Mouse (Mus musculus) midbrain, embryonic 11.5 days (tissue): ENCODE measurements at regions not wholly inside any gene's neighbourhood (a gene's known extent, or its start where the extent isn't known, plus 50 kb on each side); places are given as distances from the start of the nearest gene placed in this dataset.
A peak's percentile ranks its signal among the peaks of the same experiment; 100 is the strongest.

Experiments used
- ATAC-seq: fragments of 200-750 bp; cut with Nextera tagmentation; 2 replicates; pipeline ENCODE4 v1.8.0; 2017; ENCODE audit warnings: moderate TSS enrichment, moderate library complexity; ENCODE audit not compliant: low FRiP score
- DNase-seq: peaks from one replicate; pipeline ENCODE4 v3.0.0; 2015; ENCODE audit warnings: low spot score; ENCODE audit errors: missing footprints
- H3K27ac ChIP-seq: fragments of 300-500 bp; sonication (generic); 2 replicates; pipeline ENCODE4 v1.5.1; 2014; ENCODE audit warnings: low read depth, low read length
- H3K27me3 ChIP-seq: fragments of 300-500 bp; sonication (generic); 2 replicates; pipeline ENCODE4 v1.6.1; 2014; ENCODE audit warnings: mild to moderate bottlenecking, low read length, moderate library complexity, mixed read lengths; ENCODE audit not compliant: control insufficient read depth, insufficient read depth
- H3K36me3 ChIP-seq: fragments of 300-500 bp; sonication (generic); 2 replicates; pipeline ENCODE4 v1.6.1; 2014; ENCODE audit warnings: mild to moderate bottlenecking, low read length, moderate library complexity, mixed read lengths; ENCODE audit not compliant: control insufficient read depth, insufficient read depth
- H3K4me1 ChIP-seq: fragments of 300-500 bp; sonication (generic); 2 replicates; pipeline ENCODE4 v1.6.1; 2014; ENCODE audit warnings: low read length; ENCODE audit not compliant: control insufficient read depth, insufficient read depth
- H3K4me2 ChIP-seq: fragments of 300-500 bp; sonication (generic); 2 replicates; pipeline ENCODE4 v1.6.1; 2014; ENCODE audit warnings: mild to moderate bottlenecking, moderate library complexity
- H3K4me3 ChIP-seq: fragments of 300-500 bp; sonication (generic); 2 replicates; pipeline ENCODE4 v1.5.1; 2014; ENCODE audit warnings: low read depth, low read length
- H3K9ac ChIP-seq: fragments of 300-500 bp; sonication (generic); 2 replicates; pipeline ENCODE4 v1.6.1; 2014; ENCODE audit warnings: low read length
- H3K9me3 ChIP-seq: fragments of 300-500 bp; sonication (generic); 2 replicates; pipeline ENCODE4 v1.6.1; 2016; ENCODE audit warnings: low read length; ENCODE audit not compliant: control insufficient read depth
- WGBS: fragments of 180-500 bp; shearing (Covaris S2); extraction: QIAGEN DNeasy Blood & Tissue Kit; methylation state at CpG from one replicate; pipeline ENCODE4 v1.1.7; 2014; 5-methylcytosine and 5-hydroxymethylcytosine counted together

GRCm38 (mm10) chr3:101672943-101673342, 68.5 kb upstream of the Atp1a1 start:
- peak; percentile 44 for DNase-seq

GRCm38 (mm10) chr3:101670561-101671001, 66.1 kb upstream of the Atp1a1 start:
- Histone ChIP-seq H3K27ac (no peak overlapping the region), H3K36me3 (no peaks in the 10 kb centered on the region)
- peak; percentile 67 for DNase-seq

More at GRCm38 (mm10) chr3:101672943-101673342, 68.5 kb upstream of the Atp1a1 start:
- WGBS: 82% methylated on average over 4 of the region's 4 CpGs
- no peak overlapping the region for H3K4me3 ChIP-seq
- H3K27me3 ChIP-seq: no peaks in the 10 kb centered on the region
- H3K36me3 ChIP-seq: no peaks in the 10 kb centered on the region
- no peak overlapping the region for H3K27ac ChIP-seq
- no peaks in the 10 kb centered on the region for H3K9me3 ChIP-seq
- no peak overlapping the region for H3K9ac ChIP-seq
- ATAC-seq: no peak
- no peak overlapping the region for H3K4me2 ChIP-seq
- H3K4me1 ChIP-seq: no peaks in the 10 kb centered on the region

GRCm38 (mm10) chr3:101669743-101670142, 65.3 kb upstream of the Atp1a1 start:
- no peak overlapping the region for H3K4me2 ChIP-seq
- no peak overlapping the region for H3K9ac ChIP-seq
- H3K27ac ChIP-seq: no peak overlapping the region
- ATAC-seq: no peak
- H3K27me3 ChIP-seq: no peaks in the 10 kb centered on the region
- no peaks in the 10 kb centered on the region for H3K9me3 ChIP-seq
- DNase-seq: peak; percentile 35
- no peaks in the 10 kb centered on the region for H3K36me3 ChIP-seq
- H3K4me3 ChIP-seq: no peak overlapping the region
- peaks cover 5% of the 10 kb centered on the region; the same call in 1 of the 2 replicates for H3K4me1 ChIP-seq
- 85% methylated on average over 3 of the region's 3 CpGs for WGBS

More at GRCm38 (mm10) chr3:101670561-101671001, 66.1 kb upstream of the Atp1a1 start:
- Histone ChIP-seq H3K4me3 (no peak overlapping the region), H3K9ac (no peak overlapping the region), H3K4me2 (no peak overlapping the region), H3K4me1 (peaks cover 5% of the 10 kb centered on the region; the same call in 1 of the 2 replicates), H3K9me3 (no peaks in the 10 kb centered on the region), H3K27me3 (no peaks in the 10 kb centered on the region)
- no peak for ATAC-seq
- 55% methylated on average over 8 of the region's 8 CpGs for WGBS

GRCm38 (mm10) chr3:101667767-101668387, 63.4 kb upstream of the Atp1a1 start:
- H3K27ac ChIP-seq: no peak overlapping the region
- ATAC-seq: no peak
- DNase-seq: no peak

GRCm38 (mm10) chr3:101667186-101667585, 62.7 kb upstream of the Atp1a1 start:
- ATAC-seq: no peak
- Histone ChIP-seq H3K27ac (no peak overlapping the region), H3K9ac (no peak overlapping the region), H3K27me3 (no peaks in the 10 kb centered on the region), H3K36me3 (no peaks in the 10 kb centered on the region), H3K4me1 (peaks cover 5% of the 10 kb centered on the region; the same call in 1 of the 2 replicates), H3K4me3 (no peak overlapping the region), H3K9me3 (no peaks in the 10 kb centered on the region), H3K4me2 (no peak overlapping the region)
- WGBS: 43% methylated on average over 4 of the region's 4 CpGs
- peak; percentile 80 for DNase-seq

More at GRCm38 (mm10) chr3:101667767-101668387, 63.4 kb upstream of the Atp1a1 start:
- Histone ChIP-seq H3K27me3 (no peaks in the 10 kb centered on the region), H3K36me3 (no peaks in the 10 kb centered on the region), H3K9me3 (no peaks in the 10 kb centered on the region), H3K4me3 (no peak overlapping the region), H3K4me2 (no peak overlapping the region), H3K9ac (no peak overlapping the region), H3K4me1 (peaks cover 5% of the 10 kb centered on the region; the same call in 1 of the 2 replicates)
- WGBS: 57% methylated on average over 10 of the region's 10 CpGs

GRCm38 (mm10) chr3:101666583-101666982, 62.1 kb upstream of the Atp1a1 start:
- H3K4me3 ChIP-seq: no peak overlapping the region
- ATAC-seq: no peak
- no peaks in the 10 kb centered on the region for H3K9me3 ChIP-seq
- H3K4me2 ChIP-seq: no peak overlapping the region
- 93% methylated on average over 8 of the region's 8 CpGs for WGBS
- no peaks in the 10 kb centered on the region for H3K36me3 ChIP-seq
- H3K4me1 ChIP-seq: peaks cover 6% of the 10 kb centered on the region
- peak; percentile 65 for DNase-seq
- no peak overlapping the region for H3K27ac ChIP-seq
- no peak overlapping the region for H3K9ac ChIP-seq
- H3K27me3 ChIP-seq: no peaks in the 10 kb centered on the region

GRCm38 (mm10) chr3:101661184-101661992, 56.9 kb upstream of the Atp1a1 start:
- Histone ChIP-seq H3K4me2 (0 out of 2 replicates have a peak overlapping the region, but pooled peaks have one; percentile 8), H3K9me3 (no peaks in the 10 kb centered on the region), H3K27ac (no peak overlapping the region), H3K4me1 (peaks cover 17% of the 10 kb centered on the region), H3K27me3 (no peaks in the 10 kb centered on the region), H3K4me3 (no peak overlapping the region), H3K9ac (no peak overlapping the region), H3K36me3 (no peaks in the 10 kb centered on the region)
- WGBS: 37% methylated on average over 9 of the region's 9 CpGs
- ATAC-seq (peak; percentile 90), DNase-seq (peak; percentile 90)

GRCm38 (mm10) chr3:101660635-101661034, 56.2 kb upstream of the Atp1a1 start:
- ATAC-seq: peak; percentile 28; the same call in 1 of the 2 replicates
- H3K4me2 ChIP-seq: no peak overlapping the region
- no peak for DNase-seq

GRCm38 (mm10) chr3:101660176-101660575, 55.7 kb upstream of the Atp1a1 start:
- no peak overlapping the region for H3K27ac ChIP-seq
- DNase-seq: peak; percentile 4
- no peaks in the 10 kb centered on the region for H3K36me3 ChIP-seq
- no peaks in the 10 kb centered on the region for H3K9me3 ChIP-seq
- 87% methylated on average over 4 of the region's 4 CpGs for WGBS
- no peak overlapping the region for H3K9ac ChIP-seq
- H3K4me3 ChIP-seq: no peak overlapping the region
- ATAC-seq: no peak
- peaks cover 17% of the 10 kb centered on the region for H3K4me1 ChIP-seq
- H3K4me2 ChIP-seq: no peak overlapping the region
- H3K27me3 ChIP-seq: no peaks in the 10 kb centered on the region

More at GRCm38 (mm10) chr3:101660635-101661034, 56.2 kb upstream of the Atp1a1 start:
- H3K9me3 ChIP-seq: no peaks in the 10 kb centered on the region
- no peak overlapping the region for H3K9ac ChIP-seq
- H3K27ac ChIP-seq: no peak overlapping the region
- 52% methylated on average over 6 of the region's 6 CpGs for whole genome bisulfite sequencing
- H3K4me1 ChIP-seq: peaks cover 17% of the 10 kb centered on the region
- H3K4me3 ChIP-seq: no peak overlapping the region
- no peaks in the 10 kb centered on the region for H3K36me3 ChIP-seq
- no peaks in the 10 kb centered on the region for H3K27me3 ChIP-seq
